Mouse (Mus musculus) adrenal gland, postnatal 14 days (tissue): ENCODE results near the gene Cnn2. TPM values are rescaled to one million over a fixed set of nuclear protein-coding genes. Genes with fewer than 3 reads are reported as not detected.
"Not testable (repeated sequence)": the region's sequence is repeated elsewhere in the genome, so short reads cannot be mapped to it uniquely, and the experiment has no call there.

ENCODE experiments used
- DNase-seq: peaks from one replicate; pipeline ENCODE4 v3.0.0; 2021; ENCODE audit warnings: mixed read lengths
- total RNA-seq: library from RNA; stranded (reverse); gene quantifications from 2 replicates; pipeline ENCODE4 v1.2.3, GENCODE M21; 2021

Cnn2 gene
- total RNA-seq, 1 experiment from 2014 or later, result 40.2 TPM

- DNase-seq, result not testable (repeated sequence)
Measured at GRCm38 (mm10) chr10:80041409-80042060, 53.2 kb downstream of the Cnn2 start.

DNA sequence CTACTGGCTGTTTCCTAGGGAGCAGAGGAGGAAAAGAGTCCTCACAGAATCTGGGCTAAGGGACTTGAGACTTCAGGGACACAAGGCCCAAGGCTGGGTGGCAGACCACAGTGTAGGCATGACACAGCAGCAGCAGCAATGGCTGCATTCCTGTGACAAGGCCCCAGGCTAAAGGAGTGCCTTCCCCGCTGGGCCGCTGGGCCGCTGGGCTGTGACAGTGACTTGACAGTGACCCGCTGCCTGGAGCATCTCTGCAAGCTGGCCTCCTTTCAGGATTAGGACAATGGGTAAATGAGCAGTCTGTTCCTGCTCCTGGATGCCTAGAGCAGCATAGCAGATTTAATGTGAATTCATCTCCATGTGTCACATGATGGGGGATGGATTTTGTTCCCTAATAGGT, 55.7 kb downstream of the Cnn2 start:
- no peak for DNase-seq

- not testable (repeated sequence) for DNase-seq
Measured at GRCm38 (mm10) chr10:80045364-80045763, 57.0 kb downstream of the Cnn2 start.

Other genes starting within 250 kb of the Cnn2 start
- 59.2 and 65.4 TPM in 2 replicates for gene Polrmt, start 242.0 kb upstream of the Cnn2 start, total RNA-seq
- gene Fgf22, start 233.5 kb upstream of the Cnn2 start, total RNA-seq, result not detected in 2 replicates
- 54.7 and 56.5 TPM in 2 replicates for gene Rnf126, start 221.6 kb upstream of the Cnn2 start, total RNA-seq
- 5.5 and 6.4 TPM in 2 replicates for gene Fstl3, start 211.3 kb upstream of the Cnn2 start, total RNA-seq
- gene Prss57, start 197.6 kb upstream of the Cnn2 start, total RNA-seq, result not detected in 2 replicates
- 77.9 and 78.3 TPM in 2 replicates for gene Palm, start 195.0 kb upstream of the Cnn2 start, total RNA-seq
- 0.26 TPM in 2 replicates for gene Misp, start 167.6 kb upstream of the Cnn2 start, total RNA-seq
- gene Ptbp1, start 134.2 kb upstream of the Cnn2 start, total RNA-seq, result 291 and 302 TPM in 2 replicates
- 1.0 TPM in 1 of 2 replicates, not detected in the other for gene Prtn3, start 114.1 kb upstream of the Cnn2 start, total RNA-seq
- gene Plppr3, start 114.0 kb upstream of the Cnn2 start, total RNA-seq, result 0.93 and 2.2 TPM in 2 replicates
- 0.70 TPM in 1 of 2 replicates, not detected in the other for gene Elane, start 102.3 kb upstream of the Cnn2 start, total RNA-seq
- 561 and 750 TPM in 2 replicates for gene Cfd, start 97.7 kb upstream of the Cnn2 start, total RNA-seq
- 32.0 and 38.4 TPM in 2 replicates for gene Med16, start 79.7 kb upstream of the Cnn2 start, total RNA-seq
- gene Gm26602, start 77.7 kb upstream of the Cnn2 start, total RNA-seq, result not detected in 2 replicates
- 0.98 and 1.5 TPM in 2 replicates for gene Kiss1r, start 71.6 kb upstream of the Cnn2 start, total RNA-seq
- 75.8 and 82.8 TPM in 2 replicates for gene R3hdm4, start 67.4 kb upstream of the Cnn2 start, total RNA-seq
- 5.9 and 6.9 TPM in 2 replicates for gene Arid3a, start 61.5 kb upstream of the Cnn2 start, total RNA-seq
- gene Wdr18, start 28.4 kb upstream of the Cnn2 start, total RNA-seq, result 30.3 and 36.6 TPM in 2 replicates
- gene Grin3b, start 17.9 kb upstream of the Cnn2 start, total RNA-seq, result not detected in 2 replicates
- gene Tmem259, start 4.3 kb upstream of the Cnn2 start, total RNA-seq, result 141 and 157 TPM in 2 replicates
- gene Abca7, start 7.9 kb downstream of the Cnn2 start, total RNA-seq, result 18.7 and 20.7 TPM in 2 replicates
- gene Arhgap45, start 28.1 kb downstream of the Cnn2 start, total RNA-seq, result 6.3 and 27.9 TPM in 2 replicates
- gene Polr2e, start 51.2 kb downstream of the Cnn2 start, total RNA-seq, result 98.8 and 108 TPM in 2 replicates
- 1,329 and 1,354 TPM in 2 replicates for gene Gpx4, start 58.6 kb downstream of the Cnn2 start, total RNA-seq
- gene Sbno2, start 117.0 kb downstream of the Cnn2 start, total RNA-seq, result 52.8 and 52.9 TPM in 2 replicates
- gene Stk11, start 127.2 kb downstream of the Cnn2 start, total RNA-seq, result 138 and 147 TPM in 2 replicates
- gene Atp5d, start 150.0 kb downstream of the Cnn2 start, total RNA-seq, result 920 and 980 TPM in 2 replicates
- gene Cbarp, start 152.3 kb downstream of the Cnn2 start, total RNA-seq, result 69.9 and 137 TPM in 2 replicates
- gene Midn, start 159.7 kb downstream of the Cnn2 start, total RNA-seq, result 114 and 140 TPM in 2 replicates
- 67.6 and 106 TPM in 2 replicates for gene Cirbp, start 177.4 kb downstream of the Cnn2 start, total RNA-seq
- 8.6 and 9.5 TPM in 2 replicates for gene 1600002K03Rik, start 184.4 kb downstream of the Cnn2 start, total RNA-seq
- gene Efna2, start 190.9 kb downstream of the Cnn2 start, total RNA-seq, result 3.1 and 3.9 TPM in 2 replicates
- 23.8 and 29.9 TPM in 2 replicates for gene Mum1, start 237.8 kb downstream of the Cnn2 start, total RNA-seq